Mouse (Mus musculus): ENCODE measurements at regions not wholly inside any gene's neighbourhood (a gene's known extent, or its start where the extent isn't known, plus 50 kb on each side); places are given as distances from the start of the nearest gene placed in this dataset.

DNA sequence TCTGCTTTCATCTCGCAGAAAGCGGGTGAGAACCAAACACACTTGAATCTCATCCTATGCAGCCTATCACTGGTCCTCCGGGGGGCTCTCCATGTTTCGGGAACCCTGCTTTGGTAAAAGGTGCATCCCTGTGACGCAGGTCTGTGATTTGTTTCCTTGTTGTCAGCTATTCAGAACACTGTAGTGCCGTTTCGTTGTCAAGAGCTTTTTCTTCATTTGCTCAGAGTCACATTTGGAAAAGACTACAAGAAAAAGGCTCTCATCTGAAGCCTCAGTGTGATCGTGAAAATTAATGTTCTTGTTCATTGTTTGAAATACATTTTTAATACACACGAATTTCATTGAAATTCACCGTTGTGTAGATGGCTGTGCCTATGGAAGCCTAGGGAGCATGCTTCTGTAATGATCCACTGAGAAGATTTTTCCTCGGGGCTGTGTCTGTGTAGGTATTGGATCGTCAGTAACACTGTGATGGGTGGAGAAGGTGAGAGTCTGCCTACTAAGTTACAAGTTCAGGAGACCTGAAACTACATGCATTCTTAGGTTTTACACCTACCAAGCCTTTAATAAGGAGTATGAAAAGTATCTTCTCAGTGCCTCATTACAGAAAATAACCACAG is 112.0 kb upstream of the Paqr3 start:
- in situ Hi-C loops (cut with MboI, MseI): no loop called here

DNA sequence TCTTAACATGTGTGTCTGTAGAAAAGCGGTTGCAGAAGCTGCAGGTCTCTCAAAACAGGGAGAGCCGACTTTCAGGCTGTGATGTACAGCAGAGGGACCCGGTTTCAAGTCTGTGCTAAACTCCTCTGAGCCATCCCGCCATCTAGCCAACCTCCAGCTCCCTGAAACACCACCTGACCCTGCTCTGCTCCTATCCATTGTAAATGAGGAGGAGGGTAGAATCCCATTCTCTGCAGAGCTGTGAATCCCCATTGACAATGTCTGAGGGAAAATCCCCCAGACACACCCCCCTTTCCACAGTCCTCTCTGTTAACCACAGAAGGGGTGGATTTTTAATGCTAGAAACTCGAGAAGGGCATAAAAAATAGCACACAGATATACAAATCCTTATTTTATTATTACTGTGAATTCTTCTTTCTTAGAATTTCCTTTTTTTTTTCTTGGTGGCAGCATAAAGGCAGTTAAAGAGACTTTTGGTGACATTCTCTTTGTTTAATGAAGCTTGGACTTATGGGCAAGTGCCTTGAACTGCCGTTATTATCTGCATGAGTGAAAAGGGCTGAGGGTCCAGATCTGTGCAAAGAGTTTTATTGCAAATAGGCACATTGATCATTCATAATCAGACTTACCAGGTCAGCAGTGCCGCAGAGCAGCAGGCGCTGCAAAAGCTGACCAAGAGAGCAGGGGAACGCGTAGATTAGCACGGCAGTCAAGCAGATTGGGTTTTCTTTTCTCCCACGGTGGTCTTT is 111.3 kb upstream of the Paqr3 start:
- in situ Hi-C loops (cut with MboI, MseI): no loop called here

GRCm38 (mm10) chr5:97218712-97219111 is 107.3 kb upstream of the Paqr3 start:
- in situ Hi-C loops (cut with MboI, MseI): no loop called here

DNA sequence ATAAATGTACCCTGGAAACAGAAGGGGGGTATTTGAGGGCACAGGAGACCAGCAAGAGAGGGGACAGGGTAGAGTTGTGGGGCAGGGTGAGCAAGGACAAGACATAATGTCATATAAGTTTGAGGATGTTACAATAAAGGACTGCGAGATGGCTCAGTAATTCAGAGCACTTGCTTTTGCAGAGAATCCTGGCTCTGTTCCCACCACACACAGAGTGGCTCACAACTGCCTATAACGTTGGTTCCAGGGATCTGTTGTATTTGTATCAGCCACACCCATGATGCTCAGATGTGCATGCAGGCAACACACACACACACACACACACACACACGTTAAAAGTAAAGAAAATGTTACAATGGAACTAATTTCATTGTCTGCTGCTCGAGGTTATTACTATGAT is 94.2 kb upstream of the Paqr3 start:
- in situ Hi-C loops (cut with MboI, MseI): no loop called here

DNA sequence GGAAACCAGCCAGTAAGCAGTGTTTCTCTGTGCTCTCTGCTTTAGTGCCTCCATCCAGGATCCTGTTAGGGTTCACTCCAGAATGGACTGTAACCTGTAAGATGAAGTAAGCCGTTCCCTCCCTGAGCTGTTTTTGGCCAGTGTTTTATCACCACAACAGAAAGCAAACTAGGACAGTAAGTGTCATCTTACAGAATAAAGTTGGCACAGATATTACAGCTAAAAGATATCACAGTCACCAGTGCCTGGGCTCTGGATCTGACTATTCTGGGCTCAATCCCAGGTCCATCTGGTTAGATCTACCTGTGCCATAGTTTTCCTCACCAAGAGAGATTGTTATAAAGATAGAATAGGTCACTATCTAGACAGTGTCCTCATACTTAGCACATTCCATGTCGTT is 92.9 kb upstream of the Paqr3 start:
- in situ Hi-C loops (cut with MboI, MseI): no loop called here

- in situ Hi-C loops (cut with MboI, MseI): no loop called here
Measured at GRCm38 (mm10) chr5:97203646-97204045, 92.2 kb upstream of the Paqr3 start.

GRCm38 (mm10) chr5:97202557-97202956 is 91.2 kb upstream of the Paqr3 start:
- in situ Hi-C loops (cut with MboI, MseI): no loop called here

- in situ Hi-C loops (cut with MboI, MseI): no loop called here
Measured at GRCm38 (mm10) chr5:97200655-97201054, 89.3 kb upstream of the Paqr3 start.

- in situ Hi-C loops (cut with MboI, MseI): loop anchor here (10.0 kb wide), 1 partner anchor 690 kb away; no protein-coding TSS in a partner anchor
Measured at GRCm38 (mm10) chr5:97195281-97195660, 83.9 kb upstream of the Paqr3 start.

- in situ Hi-C loops (cut with MboI, MseI): loop anchor here (10.0 kb wide), 1 partner anchor 690 kb away; no protein-coding TSS in a partner anchor
Measured at GRCm38 (mm10) chr5:97194656-97195280, 83.4 kb upstream of the Paqr3 start.

GRCm38 (mm10) chr5:97192656-97193055 is 81.3 kb upstream of the Paqr3 start:
- in situ Hi-C loops (cut with MboI, MseI): loop anchor here (10.0 kb wide), 1 partner anchor 688 kb away; no protein-coding TSS in a partner anchor

- in situ Hi-C loops (cut with MboI, MseI): loop anchor here (10.0 kb wide), 1 partner anchor 686 kb away; no protein-coding TSS in a partner anchor
Measured at GRCm38 (mm10) chr5:97190695-97191094, 79.3 kb upstream of the Paqr3 start.

DNA sequence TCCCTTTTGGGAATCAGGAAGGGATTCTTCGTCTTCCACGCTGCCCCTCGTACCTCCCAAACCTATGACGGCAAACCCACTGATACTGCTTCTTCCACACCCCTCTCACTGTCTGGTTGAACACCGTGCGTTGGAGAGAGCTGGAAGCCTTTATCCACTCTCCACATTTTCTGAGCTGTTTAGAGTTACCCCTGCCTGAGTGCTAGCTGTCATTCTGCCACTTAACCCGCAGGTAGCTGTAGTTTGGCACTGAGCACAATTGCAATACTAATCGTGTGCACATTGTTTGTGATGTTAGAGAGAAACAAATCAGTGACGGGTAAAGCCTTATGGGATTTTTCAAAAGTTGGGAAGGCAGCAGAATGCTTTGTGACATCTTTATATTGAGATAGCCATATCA is 73.1 kb upstream of the Paqr3 start:
- in situ Hi-C loops (cut with MboI, MseI): no loop called here

GRCm38 (mm10) chr5:97181249-97181648 is 69.9 kb upstream of the Paqr3 start:
- in situ Hi-C loops (cut with MboI, MseI): no loop called here

DNA sequence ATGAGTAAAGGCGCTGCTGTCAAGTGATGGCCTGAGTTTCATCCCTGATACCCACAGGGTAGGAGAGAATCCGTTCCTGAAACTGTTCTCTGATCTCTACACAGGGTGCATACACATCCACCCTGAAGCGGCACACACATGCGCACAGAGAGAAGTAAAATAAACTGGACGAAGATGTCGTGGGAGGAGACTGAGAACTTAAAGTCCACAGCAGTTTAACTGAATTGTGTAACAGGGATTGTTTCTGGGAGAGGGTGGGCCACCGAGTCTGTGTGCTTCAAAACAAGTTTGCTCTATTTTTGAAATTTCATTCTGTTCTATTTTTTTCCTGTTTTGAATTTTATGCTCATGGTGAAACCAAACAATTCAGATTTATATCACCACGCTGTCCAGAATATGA is 63.0 kb upstream of the Paqr3 start:
- in situ Hi-C loops (cut with MboI, MseI): no loop called here

- in situ Hi-C loops (cut with MboI, MseI): no loop called here
Measured at GRCm38 (mm10) chr5:97167401-97168249, 56.2 kb upstream of the Paqr3 start.

- in situ Hi-C loops (cut with MboI, MseI): no loop called here
Measured at GRCm38 (mm10) chr5:97166128-97166883, 54.9 kb upstream of the Paqr3 start.

Measured in regulatory T cell (primary cell).